ENCODE assay signal across 12 mouse cellular contexts in genomic region chr6:97447020-97447419, GRCm38 (mm10).
A peak's percentile ranks its signal among the peaks of the same experiment; 100 is the strongest.
DNase-seq lines count a peak whose midpoint lies in the region; ATAC-seq and TF ChIP-seq lines count a peak whose summit lies in the region.
"Had no signal": no experiment of that assay in that cellular context is flagged by ENCODE, and none has a peak within 500 bp of the region (broad histone marks: within the 10 kb centered on the region; RNA-seq: fewer than 3 reads in every experiment).

No protein-coding gene starts in this region.

- no peaks in the 10 kb centered on the region for H3K36me3 ChIP-seq in kidney, embryonic 15.5 days
- H3K36me3 ChIP-seq: forebrain, embryonic 15.5 days; hindbrain, embryonic 12.5 days had no signal

- TF ChIP-seq POLR2A in embryonic fibroblast, embryonic 13.5 days (IDR thresholded peaks at IDR 0.05; ENCODE audit: low read depth, low read length): no peak

- H3K9ac ChIP-seq in kidney, embryonic 15.5 days: no peak overlapping the region
- H3K9ac ChIP-seq: forebrain, embryonic 15.5 days; hindbrain, embryonic 12.5 days; liver, embryonic 14.5 days had no signal

- H3K27ac ChIP-seq in embryonic fibroblast, embryonic 13.5 days (ENCODE audit: insufficient read depth, low read length): peak overlapping the region; percentile 16; the same call in 1 of the 2 replicates
- no peak overlapping the region for H3K27ac ChIP-seq in kidney, embryonic 15.5 days
- H3K27ac ChIP-seq: forebrain, embryonic 15.5 days; hindbrain, embryonic 12.5 days; liver, embryonic 14.5 days had no signal

- peak; percentile 24 for DNase-seq in adrenal gland, postnatal 14 days
- DNase-seq in adrenal gland, postnatal 25 days: no peak
- peak; percentile 54 for DNase-seq in 3134 (ENCODE audit: extremely low read depth, insufficient read length, low spot score)
- DNase-seq in left cerebral cortex, postnatal 10 days (ENCODE audit: extremely low spot score in 1 of 2, low spot score in 2 of 2): no peak
- no peak for DNase-seq in spleen, postnatal 10 days (ENCODE audit: low spot score in 2 of 2)
- DNase-seq: right cerebral cortex, adult 18-20 months had no signal

- no peak overlapping the region for H3K4me2 ChIP-seq in kidney, embryonic 15.5 days
- H3K4me2 ChIP-seq: forebrain, embryonic 15.5 days; hindbrain, embryonic 12.5 days had no signal

- intact Hi-C loops in left cerebral cortex, postnatal 10 days (cut with DNase I): no loop called here

- H3K27me3 ChIP-seq in kidney, embryonic 15.5 days: no peaks in the 10 kb centered on the region
- H3K27me3 ChIP-seq: forebrain, embryonic 15.5 days; hindbrain, embryonic 12.5 days had no signal

- H3K9me3 ChIP-seq in kidney, embryonic 15.5 days (replicated peaks): no peaks in the 10 kb centered on the region
- H3K9me3 ChIP-seq: forebrain, embryonic 15.5 days; hindbrain, embryonic 12.5 days had no signal

- ATAC-seq in kidney, embryonic 15.5 days (replicated peaks; ENCODE audit: low FRiP score): peak; percentile 77
- ATAC-seq in monocyte, adult 5-6 weeks (replicated peaks; ENCODE audit: insufficient number of reproducible peaks, low FRiP score, low TSS enrichment, poor library complexity, severe bottlenecking): no peak
- ATAC-seq: forebrain, embryonic 15.5 days had no signal

- peaks cover 18% of the 10 kb centered on the region for H3K4me1 ChIP-seq in embryonic fibroblast, embryonic 13.5 days (ENCODE audit: control insufficient read depth, insufficient read depth, low read length)
- H3K4me1 ChIP-seq in kidney, embryonic 15.5 days: peaks cover 27% of the 10 kb centered on the region

- WGBS in kidney, embryonic 15.5 days: 45% methylated on average over 4 of the region's 4 CpGs

- TF ChIP-seq CTCF in embryonic fibroblast, embryonic 13.5 days (IDR thresholded peaks at IDR 0.05; ENCODE audit: borderline replicate concordance, insufficient read depth, low read length): no peak

- H3K4me3 ChIP-seq in embryonic fibroblast, embryonic 13.5 days (ENCODE audit: insufficient read depth, low read length): no peak overlapping the region
- H3K4me3 ChIP-seq in kidney, embryonic 15.5 days (replicated peaks): no peak overlapping the region
- H3K4me3 ChIP-seq: forebrain, embryonic 15.5 days; hindbrain, embryonic 12.5 days had no signal

Comparison
In these comparisons a context has a peak if more than half of its experiments do, and no peak if none do; other contexts are left out.
1. DNase-seq: peak in adrenal gland, postnatal 14 days (single experiment) and 3134 (single experiment); none in adrenal gland, postnatal 25 days (single experiment), left cerebral cortex, postnatal 10 days (0 of 2) and spleen, postnatal 10 days (0 of 2).